Mouse (Mus musculus) ovary, adult 10 weeks (tissue): ENCODE measurements around the gene Lrp8. TPM values are rescaled to one million over a fixed set of nuclear protein-coding genes. Genes with fewer than 3 reads are reported as not detected.

Experiments
- polyA plus RNA-seq: library from polyadenylated mRNA; stranded (reverse); fragments of 350-450 nt; fragmentation: Illumina TruSeq; extraction: RNeasy Lipid Tissue Mini Kit (QIAGEN cat#74804); gene quantifications from one replicate; pipeline ENCODE4 v1.2.3, GENCODE M21; 2014

Gene Lrp8
- polyA plus RNA-seq: 8.4 TPM

GRCm38 (mm10) chr4:107802185-107802449 lies at the start of gene Lrp8:
Gene Lrp8, plus strand, starts transcription at chr4:107802261.

GRCm38 (mm10) chr4:107879254-107880050 lies 77.4 kb downstream of the Lrp8 start, which contains the start of gene Magoh:
Gene Magoh, plus strand, starts transcription at chr4:107879755.

GRCm38 (mm10) chr4:107889731-107890432 lies 87.8 kb downstream of the Lrp8 start, which contains the start of gene 0610037L13Rik:
Gene 0610037L13Rik, plus strand, starts transcription at chr4:107889813.

GRCm38 (mm10) chr4:107923145-107923802 lies 121.2 kb downstream of the Lrp8 start, which contains the start of gene Cpt2:
Gene Cpt2, minus strand, starts transcription at chr4:107923610.

Other genes with a start within 250 kb of the Lrp8 start
- gene Dmrtb1, start 118.0 kb upstream of the Lrp8 start, polyA plus RNA-seq: not detected
- gene Magoh, start 77.5 kb downstream of the Lrp8 start, polyA plus RNA-seq: 239 TPM
- gene 0610037L13Rik, start 87.6 kb downstream of the Lrp8 start, polyA plus RNA-seq: 15.3 TPM
- 105 TPM for gene Cpt2, start 121.3 kb downstream of the Lrp8 start, polyA plus RNA-seq
- gene Slc1a7, start 166.1 kb downstream of the Lrp8 start, polyA plus RNA-seq: not detected